Mouse (Mus musculus): ENCODE data around the gene Pcyox1. TPM values are rescaled to one million over a fixed set of nuclear protein-coding genes. Genes with fewer than 3 reads are reported as not detected.

Gene Pcyox1
- total and polyA plus RNA-seq, 3 experiments: 16.0 to 28.1 TPM; not detected in 1

DNA sequence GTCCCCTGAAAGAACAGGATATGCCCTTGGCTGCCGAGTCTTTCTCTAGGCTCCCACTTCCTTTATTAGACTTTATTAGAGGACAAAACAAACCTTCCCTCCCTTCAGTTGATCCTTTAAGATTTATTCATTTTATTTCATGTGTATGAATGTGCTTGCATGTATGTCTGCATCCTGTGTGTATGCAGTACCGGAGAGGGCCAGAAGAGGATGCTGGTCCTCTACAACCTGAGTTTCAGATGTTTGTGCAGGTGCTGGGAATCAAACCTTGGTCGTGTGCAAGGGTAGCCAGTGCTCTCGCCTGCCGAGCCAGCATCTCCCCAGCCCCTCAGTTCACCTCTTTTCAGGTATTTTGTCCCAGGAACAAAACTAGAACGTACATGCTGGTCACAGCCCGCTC is 35.6 kb downstream of the Pcyox1 start:
- no peak for TF ChIP-seq GATA1 (IDR thresholded peaks at IDR 0.05; ENCODE audit: low read depth, low read length)
- TF ChIP-seq CTCF (IDR thresholded peaks at IDR 0.05 in 2 of 3, conservative IDR thresholded peaks at IDR 0.05 in 1 of 3; ENCODE audit: control insufficient read depth in 1 of 3, insufficient read depth in 1 of 3, low read depth in 2 of 3, low read length in 3 of 3, poor library complexity in 1 of 3, severe bottlenecking in 1 of 3): peak in 2 of 3 experiments; percentile 23 to 55; a peak in 3 of 6 replicates
- TF ChIP-seq JUND (IDR thresholded peaks at IDR 0.05; ENCODE audit: low read depth, low read length): no peak
- TF ChIP-seq ELF1 (IDR thresholded peaks at IDR 0.05; ENCODE audit: low read depth, low read length): no peak
- no peak for TF ChIP-seq ZKSCAN1 (IDR thresholded peaks at IDR 0.05; ENCODE audit: low read depth, low read length)
- no peak for TF ChIP-seq EP300 (IDR thresholded peaks at IDR 0.05; ENCODE audit: low read depth in 1 of 2, low read length in 2 of 2)

DNA sequence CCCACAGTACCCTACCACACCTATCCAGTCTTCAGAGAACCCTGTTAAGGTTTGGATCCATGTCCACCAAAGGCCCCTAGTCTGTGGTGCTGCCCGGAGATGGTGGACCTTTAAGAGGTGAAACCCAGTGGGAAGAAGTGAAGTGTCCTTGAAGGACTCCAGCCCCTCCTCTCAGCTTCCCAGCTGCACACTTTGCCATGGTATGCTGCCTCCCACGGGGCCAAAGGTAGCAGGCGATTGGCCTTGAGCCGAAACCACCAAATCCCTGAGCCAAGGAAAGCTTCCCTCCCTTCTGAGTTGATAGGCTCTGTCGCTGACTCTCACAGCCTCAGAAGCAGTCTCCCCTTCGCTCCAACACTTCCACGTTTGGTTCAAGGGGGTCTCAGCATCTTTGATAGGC is 36.3 kb downstream of the Pcyox1 start:
- H3K79me2 ChIP-seq (ENCODE audit: control insufficient read depth, insufficient read depth, low read length, poor library complexity): peaks cover 2% of the 10 kb centered on the region
- DNase-seq (ENCODE audit: low read depth, low spot score): no peak
- no peak overlapping the region for H3K27ac ChIP-seq (ENCODE audit: control insufficient read depth, low read depth, low read length)
- H3K9ac ChIP-seq (ENCODE audit: control insufficient read depth, low read depth, low read length, poor library complexity, severe bottlenecking): no peak overlapping the region
- no peaks in the 10 kb centered on the region for H3K27me3 ChIP-seq (ENCODE audit: control insufficient read depth in 1 of 2, insufficient read depth in 2 of 2, low read length in 2 of 2)
- peaks cover 0 to 5% of the 10 kb centered on the region in 2 experiments; a peak in 2 of 4 replicates for H3K4me1 ChIP-seq (ENCODE audit: control insufficient read depth in 1 of 2, insufficient read depth in 2 of 2, low read length in 2 of 2)
- H3K9me3 ChIP-seq (replicated peaks; ENCODE audit: insufficient read depth, low read length): no peaks in the 10 kb centered on the region
- H3K36me3 ChIP-seq (ENCODE audit: control insufficient read depth in 1 of 2, insufficient read depth in 2 of 2, low read length in 2 of 2): peaks cover 0 to 2% of the 10 kb centered on the region in 2 experiments; a peak in 1 of 4 replicates
- TF ChIP-seq RAD21 (IDR thresholded peaks at IDR 0.05; ENCODE audit: low read depth, low read length) (no peak), MXI1 (IDR thresholded peaks at IDR 0.05; ENCODE audit: low read depth, low read length) (no peak), MAFK (IDR thresholded peaks at IDR 0.05; ENCODE audit: borderline replicate concordance, low read depth, low read length) (no peak), USF2 (IDR thresholded peaks at IDR 0.05; ENCODE audit: borderline replicate concordance in 1 of 2, insufficient read depth in 1 of 2, low read depth in 1 of 2, low read length in 2 of 2) (no peak), POLR2AphosphoS5 (IDR thresholded peaks at IDR 0.05; ENCODE audit: borderline replicate concordance, low read depth, low read length) (no peak), BHLHE40 (IDR thresholded peaks at IDR 0.05; ENCODE audit: borderline replicate concordance, low read depth, low read length) (no peak), POLR2AphosphoS2 (IDR thresholded peaks at IDR 0.05; ENCODE audit: low read length) (no peak), ZC3H11A (IDR thresholded peaks at IDR 0.05; ENCODE audit: low read depth, low read length) (no peak), RCOR1 (IDR thresholded peaks at IDR 0.05; ENCODE audit: low read depth, low read length) (no peak), MEF2A (IDR thresholded peaks at IDR 0.05; ENCODE audit: extremely low read depth, insufficient replicate concordance, low read depth, low read length, poor library complexity, severe bottlenecking) (no peak), CTCF (IDR thresholded peaks at IDR 0.05 in 2 of 3, conservative IDR thresholded peaks at IDR 0.05 in 1 of 3; ENCODE audit: control insufficient read depth in 1 of 3, insufficient read depth in 1 of 3, low read depth in 2 of 3, low read length in 3 of 3, poor library complexity in 1 of 3, severe bottlenecking in 1 of 3) (no peak), ELF1 (IDR thresholded peaks at IDR 0.05; ENCODE audit: low read depth, low read length) (no peak), MYC (IDR thresholded peaks at IDR 0.05; ENCODE audit: low read depth, low read length) (no peak)
- H3K4me3 ChIP-seq (ENCODE audit: control insufficient read depth in 1 of 2, insufficient read depth in 1 of 2, low read depth in 2 of 2, low read length in 2 of 2): no peak overlapping the region

More for the DNA sequence above, 35.6 kb downstream of the Pcyox1 start:
- H3K79me2 ChIP-seq (ENCODE audit: control insufficient read depth, insufficient read depth, low read length, poor library complexity): peaks cover 8% of the 10 kb centered on the region
- no peak overlapping the region for H3K27ac ChIP-seq (ENCODE audit: control insufficient read depth, low read depth, low read length)
- H3K9me3 ChIP-seq (replicated peaks; ENCODE audit: insufficient read depth, low read length): no peaks in the 10 kb centered on the region
- no peak for DNase-seq (ENCODE audit: low read depth, low spot score)
- no peaks in the 10 kb centered on the region for H3K27me3 ChIP-seq (ENCODE audit: control insufficient read depth in 1 of 2, insufficient read depth in 2 of 2, low read length in 2 of 2)
- H3K9ac ChIP-seq (ENCODE audit: control insufficient read depth, low read depth, low read length, poor library complexity, severe bottlenecking): no peak overlapping the region
- peaks cover 0 to 9% of the 10 kb centered on the region in 2 experiments; a peak in 2 of 4 replicates for H3K4me1 ChIP-seq (ENCODE audit: control insufficient read depth in 1 of 2, insufficient read depth in 2 of 2, low read length in 2 of 2)
- H3K4me3 ChIP-seq (ENCODE audit: control insufficient read depth in 1 of 2, insufficient read depth in 1 of 2, low read depth in 2 of 2, low read length in 2 of 2): no peak overlapping the region
- H3K36me3 ChIP-seq (ENCODE audit: control insufficient read depth in 1 of 2, insufficient read depth in 2 of 2, low read length in 2 of 2): peaks cover 0 to 4% of the 10 kb centered on the region in 2 experiments; a peak in 2 of 4 replicates
